Mouse (Mus musculus): ENCODE data around the gene Manbal.

Gene Manbal

GRCm38 (mm10) chr2:157411151-157411693, 43.8 kb downstream of the Manbal start:
- DNase-seq (ENCODE audit: extremely low read depth, low read depth): no peak

DNA sequence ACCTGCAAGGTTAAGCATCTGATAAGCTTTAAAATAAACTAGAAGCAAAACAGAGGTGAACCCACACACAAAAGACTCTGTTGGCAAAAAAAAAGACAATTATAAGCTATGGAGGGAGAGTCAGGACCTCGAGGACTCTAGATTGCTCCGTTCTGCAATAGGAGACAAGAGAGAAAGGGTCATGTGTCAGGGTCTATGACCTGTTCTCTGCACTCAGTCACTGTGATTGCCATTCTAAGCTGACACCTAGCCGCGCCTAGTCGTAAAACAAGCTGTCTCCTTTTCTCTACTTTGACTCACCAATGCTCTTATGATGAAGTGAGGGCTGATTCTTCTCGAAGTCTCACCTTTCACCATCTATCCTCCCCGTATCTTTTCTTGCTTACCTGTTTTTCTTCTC, 45.1 kb downstream of the Manbal start:
- no peak for DNase-seq (ENCODE audit: extremely low read depth, low read depth)

GRCm38 (mm10) chr2:157417229-157417628, 49.8 kb downstream of the Manbal start:
- no peak for DNase-seq (ENCODE audit: extremely low read depth, low read depth)

- DNase-seq (ENCODE audit: extremely low read depth, low read depth): no peak
These were observed 50.8 kb downstream of the Manbal start, which contains the start of gene Src for GRCm38 (mm10) chr2:157418206-157418605. Gene Src, plus strand, starts transcription at chr2:157418444.

- DNase-seq (ENCODE audit: extremely low read depth, low read depth): no peak
These were observed 51.2 kb downstream of the Manbal start for GRCm38 (mm10) chr2:157418609-157419071.

- no peak for DNase-seq (ENCODE audit: extremely low read depth, low read depth)
These were observed 52.1 kb downstream of the Manbal start for GRCm38 (mm10) chr2:157419506-157419905.

DNA sequence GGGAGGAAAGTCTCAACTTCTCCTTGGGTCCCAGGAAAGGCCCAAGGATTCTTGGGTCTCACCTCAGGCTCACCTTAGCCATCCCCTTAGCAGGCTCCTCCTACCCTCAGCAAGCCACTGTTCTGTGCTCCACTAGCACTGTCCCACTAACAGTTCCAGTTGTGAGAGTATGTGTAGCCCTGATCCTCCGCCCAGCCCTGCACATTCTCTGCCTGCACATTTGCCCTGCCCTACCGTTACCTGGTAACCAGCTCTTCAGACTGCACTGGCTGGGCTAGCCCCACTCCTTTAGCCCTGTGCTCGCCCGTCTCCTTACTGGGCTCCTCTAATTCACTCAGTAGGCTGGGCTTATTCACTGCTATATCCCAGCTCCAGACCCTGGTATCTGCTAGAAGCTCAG, 53.0 kb downstream of the Manbal start:
- no peak for DNase-seq (ENCODE audit: extremely low read depth, low read depth)

- no peak for DNase-seq (ENCODE audit: extremely low read depth, low read depth)
These were observed 54.8 kb downstream of the Manbal start for GRCm38 (mm10) chr2:157422062-157422655.

- DNase-seq (ENCODE audit: extremely low read depth, low read depth): no peak
These were observed 55.7 kb downstream of the Manbal start for GRCm38 (mm10) chr2:157422854-157423705.

GRCm38 (mm10) chr2:157423706-157424125, 56.3 kb downstream of the Manbal start:
- DNase-seq (ENCODE audit: extremely low read depth, low read depth): no peak

DNA sequence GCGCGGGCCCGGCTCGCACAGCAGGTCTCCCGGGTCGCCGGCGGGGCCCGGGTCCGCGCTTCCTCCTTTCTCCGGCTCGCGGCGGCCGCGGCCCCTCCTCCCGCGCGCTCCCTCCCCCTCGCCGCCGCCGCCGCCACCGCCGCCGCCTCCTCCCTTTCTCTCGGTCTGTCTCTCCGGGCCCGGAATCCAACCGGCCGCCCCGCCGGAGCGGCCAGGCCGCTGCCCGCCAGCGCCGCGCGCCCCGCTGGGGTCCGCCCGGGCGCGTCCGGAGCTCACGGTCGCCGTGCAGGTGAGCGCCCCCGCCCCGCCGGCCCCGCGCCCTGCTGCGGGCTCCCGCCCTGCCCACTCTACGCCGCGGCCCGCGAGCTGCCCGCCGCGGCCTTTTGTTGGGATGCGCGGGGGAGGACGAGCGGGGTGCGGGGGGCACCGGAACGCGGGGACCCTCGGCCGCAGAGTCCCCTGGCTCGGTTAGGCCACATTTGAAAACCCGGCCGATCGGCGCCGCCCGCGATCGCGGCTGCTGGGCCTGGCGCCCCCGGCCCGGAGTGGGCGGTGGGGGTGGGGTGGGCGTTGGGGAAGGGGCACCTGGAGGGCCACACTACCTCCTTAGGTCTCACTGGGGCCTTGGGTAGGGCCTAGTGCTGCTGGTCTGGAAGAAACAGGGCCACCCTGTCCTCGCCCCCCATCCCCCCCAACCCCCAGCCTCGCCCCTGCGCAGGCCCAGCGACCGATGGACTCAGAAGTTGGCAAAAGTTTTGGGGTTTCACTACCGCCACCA, 56.9 kb downstream of the Manbal start:
- DNase-seq (ENCODE audit: extremely low read depth, low read depth): no peak

DNA sequence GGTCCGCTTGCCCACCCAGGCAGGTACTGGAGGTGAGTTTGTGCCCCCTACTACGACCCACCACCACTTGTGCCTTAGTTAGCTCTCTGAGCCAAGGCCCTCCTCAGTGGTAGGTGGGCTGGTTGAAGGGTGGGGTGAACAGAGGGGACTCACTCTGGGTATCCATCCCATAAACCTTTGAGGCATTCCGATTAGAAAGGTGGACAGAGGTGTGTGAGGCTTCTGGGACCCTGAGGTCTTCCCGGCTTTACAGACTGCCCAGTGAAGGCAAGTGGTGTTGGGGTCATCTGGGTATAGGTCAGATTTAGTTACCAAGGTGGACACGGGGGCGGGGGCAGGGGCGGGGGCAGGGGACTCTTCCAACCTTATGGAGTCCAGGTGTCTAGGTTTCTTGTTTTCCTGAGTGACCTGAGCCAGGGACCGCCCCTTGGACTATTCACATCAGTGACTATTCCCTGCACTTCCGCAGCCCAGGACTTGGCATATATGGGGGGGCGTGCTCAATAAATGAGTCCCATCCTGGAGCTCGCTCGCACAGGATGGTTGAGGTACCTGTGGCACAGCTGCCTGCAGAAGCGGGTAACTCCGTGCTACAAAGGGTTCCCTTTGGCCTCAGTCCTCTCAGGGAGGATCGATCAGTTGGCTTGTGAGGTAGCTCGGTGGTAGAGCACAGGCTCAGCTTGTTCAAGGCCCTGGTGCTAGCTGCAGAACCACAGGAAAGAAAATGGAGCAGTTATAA, 57.7 kb downstream of the Manbal start:
- DNase-seq (ENCODE audit: extremely low read depth, low read depth): no peak

GRCm38 (mm10) chr2:157425643-157425988, 58.2 kb downstream of the Manbal start:
- DNase-seq (ENCODE audit: extremely low read depth, low read depth): no peak

GRCm38 (mm10) chr2:157426171-157426570, 58.8 kb downstream of the Manbal start:
- no peak for DNase-seq (ENCODE audit: extremely low read depth, low read depth)

DNA sequence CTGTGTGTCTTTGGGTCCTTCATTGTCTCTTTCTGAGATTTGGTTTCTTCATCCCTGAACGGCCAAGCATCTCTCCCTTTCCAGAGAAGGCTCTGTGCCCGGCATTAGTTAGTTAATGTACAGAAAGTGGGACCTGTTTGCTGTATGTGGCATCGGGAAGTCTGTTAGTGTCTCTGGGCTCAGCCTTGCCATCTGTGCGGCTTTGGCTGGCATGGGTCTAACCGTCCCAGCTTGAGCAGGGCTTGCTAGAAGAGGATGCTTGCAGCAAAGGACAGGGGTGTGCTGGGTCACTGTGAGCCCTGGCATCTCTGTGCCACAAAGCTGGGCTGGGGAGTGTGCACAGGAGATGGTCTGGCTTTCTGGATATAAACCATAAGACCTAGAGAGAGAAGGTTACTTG, 59.8 kb downstream of the Manbal start:
- no peak for DNase-seq (ENCODE audit: extremely low read depth, low read depth)

DNA sequence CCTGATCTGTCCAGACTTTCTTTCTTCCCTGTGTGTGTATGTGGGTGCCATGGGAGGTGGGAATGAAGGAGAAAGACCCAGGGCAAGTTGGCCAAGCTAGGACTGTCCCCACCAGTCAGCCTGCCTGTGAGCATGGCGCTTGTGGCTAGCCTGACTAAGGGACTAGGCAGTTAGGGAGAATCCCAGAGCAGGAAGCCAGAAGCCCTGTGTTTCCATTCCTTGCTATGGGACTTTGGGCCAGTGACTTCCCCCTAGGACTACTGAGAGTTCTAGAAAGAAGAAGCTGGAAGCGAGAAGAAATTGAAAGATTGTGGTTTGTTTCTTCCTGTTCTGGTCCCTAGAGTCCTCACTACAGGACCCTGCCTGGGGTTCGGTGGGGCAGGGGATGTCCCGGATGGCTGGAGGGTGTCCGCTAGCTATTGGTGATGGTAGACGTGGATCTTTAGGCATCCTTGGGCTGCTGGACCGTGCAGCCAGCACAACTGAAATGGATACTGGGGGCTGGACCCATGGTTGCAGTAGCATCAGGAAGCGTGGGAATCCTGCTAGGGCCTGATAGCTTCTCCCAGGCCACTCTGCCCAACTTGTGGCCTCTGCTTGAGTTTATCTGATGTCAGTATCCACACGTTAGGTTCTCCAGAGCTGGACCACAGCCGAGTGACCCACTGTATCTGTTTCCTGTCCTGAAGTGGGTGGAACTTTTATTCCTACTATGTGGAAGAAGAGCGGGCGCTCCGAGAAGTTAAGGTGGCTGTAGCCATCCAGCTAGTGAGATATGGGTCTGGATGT, 61.2 kb downstream of the Manbal start:
- no peak for DNase-seq (ENCODE audit: extremely low read depth, low read depth)

- no peak for DNase-seq (ENCODE audit: extremely low read depth, low read depth)
These were observed 62.3 kb downstream of the Manbal start for GRCm38 (mm10) chr2:157429735-157430134.

DNA sequence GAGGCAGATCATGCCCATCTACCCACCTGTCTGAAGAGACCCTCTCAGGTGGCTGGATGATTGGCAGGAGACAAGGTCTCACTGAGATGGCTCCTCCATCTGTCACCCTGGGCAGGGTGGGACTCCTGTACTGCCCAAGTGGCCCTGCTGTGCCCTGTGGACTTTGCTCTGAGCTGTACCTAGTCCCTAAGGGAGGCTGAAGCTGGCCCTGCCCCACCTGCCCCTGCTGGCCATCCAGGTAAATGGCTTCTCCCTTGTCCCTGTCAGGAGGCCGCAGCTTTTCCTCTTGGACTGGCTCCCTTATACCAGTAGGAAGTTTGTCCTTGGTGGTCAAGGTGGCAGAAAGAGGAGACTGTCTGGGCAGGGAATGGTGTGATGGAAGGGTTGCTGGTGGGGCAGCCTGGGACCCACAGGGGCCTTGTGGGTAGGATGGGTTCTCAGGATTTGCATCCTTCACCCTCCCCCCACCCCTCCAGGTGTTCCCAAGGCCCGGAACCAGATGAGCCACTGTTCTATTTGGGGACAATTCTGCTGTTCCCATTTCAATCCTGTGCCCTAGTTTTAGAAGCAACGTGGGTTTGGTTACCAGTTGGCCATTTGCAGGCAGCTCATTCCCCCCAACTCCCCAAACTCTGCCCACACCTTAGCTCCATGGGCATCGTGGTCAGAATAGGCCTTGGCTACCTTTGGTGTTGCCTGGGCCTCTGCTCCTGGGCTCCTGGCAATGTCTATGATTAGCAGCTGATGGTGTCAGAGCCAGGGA, 63.5 kb downstream of the Manbal start:
- no peak for DNase-seq (ENCODE audit: extremely low read depth, low read depth)

- no peak for DNase-seq (ENCODE audit: extremely low read depth, low read depth)
These were observed 64.5 kb downstream of the Manbal start for GRCm38 (mm10) chr2:157431912-157432311.
